Mouse (Mus musculus): ENCODE results near the gene Csnk1d.

DNA sequence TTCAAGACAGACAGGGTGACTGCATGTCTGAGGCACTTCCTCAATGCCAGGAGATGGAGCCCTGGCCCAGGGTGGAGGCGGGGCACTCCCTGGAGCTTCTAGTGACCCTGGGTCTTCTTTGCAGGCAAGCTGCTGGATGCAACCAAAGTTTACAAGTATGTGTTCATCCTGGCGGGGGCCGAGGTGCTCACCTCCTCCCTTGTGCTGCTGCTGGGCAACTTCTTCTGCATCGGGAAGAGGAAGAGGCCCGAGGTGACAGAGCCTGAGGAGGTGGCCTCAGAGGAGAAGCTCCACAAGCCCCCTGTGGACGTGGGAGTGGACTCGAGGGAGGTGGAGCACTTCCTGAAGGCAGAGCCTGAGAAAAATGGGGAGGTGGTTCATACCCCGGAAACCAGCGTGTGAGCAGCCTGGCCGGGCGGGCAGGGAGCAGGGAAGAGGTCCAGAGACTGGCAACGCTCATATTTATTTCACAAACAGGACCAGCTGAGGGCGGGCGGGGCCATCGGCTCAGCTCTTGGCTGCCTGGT, 33.3 kb downstream of the Csnk1d start:
- TF ChIP-seq CTCF (IDR thresholded peaks at IDR 0.05; ENCODE audit: low read depth, low read length) (no peak), POLR2A (IDR thresholded peaks at IDR 0.05; ENCODE audit: borderline replicate concordance, low read depth, low read length) (no peak)
